Mouse (Mus musculus) MEL (cell line): ENCODE results near the gene Doc2g. TPM values are rescaled to one million over a fixed set of nuclear protein-coding genes. Genes with fewer than 3 reads are reported as not detected.
A peak's percentile ranks its signal among the peaks of the same experiment; 100 is the strongest.
"Not testable (repeated sequence)": the region's sequence is repeated elsewhere in the genome, so short reads cannot be mapped to it uniquely, and the experiment has no call there.

ENCODE experiments used
- DNase-seq: peaks from one replicate; pipeline ENCODE4 v3.0.0; 2011; ENCODE audit warnings: low read depth, low spot score
- H3K27ac ChIP-seq: 2 replicates; pipeline ENCODE4 v1.5.1; 2012; ENCODE audit warnings: low read depth, mild to moderate bottlenecking, control low read depth, low read length, moderate library complexity; ENCODE audit not compliant: control insufficient read depth
- H3K27me3 ChIP-seq, 2 experiments: fragments of 150-350 bp in 1 of 2; sonication (generic) in 1 of 2; 2 replicates each; pipeline ENCODE4 v1.6.1; 2012; ENCODE audit warnings: low read length in 2 of 2, mild to moderate bottlenecking in 2 of 2, improper control_type of control experiment in 1 of 2, moderate library complexity in 1 of 2; ENCODE audit not compliant: insufficient read depth in 2 of 2, control insufficient read depth in 1 of 2
- H3K36me3 ChIP-seq, 2 experiments: 2 replicates each; pipeline ENCODE4 v1.6.1; 2012 to 2014; ENCODE audit warnings: low read length in 2 of 2, improper control_type of control experiment in 1 of 2, inconsistent platforms in 1 of 2, mild to moderate bottlenecking in 1 of 2; ENCODE audit not compliant: insufficient read depth in 2 of 2, control insufficient read depth in 1 of 2
- H3K4me1 ChIP-seq, 2 experiments: fragments of 150-350 bp in 1 of 2; sonication (generic) in 1 of 2; 2 replicates each; pipeline ENCODE4 v1.6.1; 2012; ENCODE audit warnings: low read length in 2 of 2, improper control_type of control experiment in 1 of 2, mild to moderate bottlenecking in 1 of 2; ENCODE audit not compliant: insufficient read depth in 2 of 2, control insufficient read depth in 1 of 2
- H3K4me3 ChIP-seq, 2 experiments: fragments of 150-350 bp in 1 of 2; sonication (generic) in 1 of 2; 2 replicates each; pipeline ENCODE4 v1.5.1; 2012; ENCODE audit warnings: low read depth in 2 of 2, low read length in 2 of 2, mild to moderate bottlenecking in 2 of 2, moderate library complexity in 2 of 2, control low read depth in 1 of 2, improper control_type of control experiment in 1 of 2; ENCODE audit not compliant: control insufficient read depth in 1 of 2, insufficient read depth in 1 of 2
- H3K79me2 ChIP-seq: 2 replicates; pipeline ENCODE4 v1.6.1; 2012; ENCODE audit warnings: mild to moderate bottlenecking, low read length, moderate library complexity; ENCODE audit not compliant: control insufficient read depth, poor library complexity, insufficient read depth
- H3K9ac ChIP-seq: 2 replicates; pipeline ENCODE4 v1.6.1; 2012; ENCODE audit warnings: low read depth, mild to moderate bottlenecking, control low read depth, low read length, moderate library complexity; ENCODE audit not compliant: control insufficient read depth, poor library complexity, severe bottlenecking
- H3K9me3 ChIP-seq: fragments of 150-350 bp; sonication (generic); replicated peaks from 2 replicates; pipeline ENCODE4 v1.6.1; 2012; ENCODE audit warnings: mild to moderate bottlenecking, low read length, improper control_type of control experiment, moderate library complexity; ENCODE audit not compliant: insufficient read depth
- E2F4 ChIP-seq: IDR thresholded peaks from 2 replicates; pipeline ENCODE4 v1.6.1; 2011; ENCODE audit warnings: low read depth, low read length, improper control_type of control experiment, borderline replicate concordance
- EP300 ChIP-seq, 2 experiments: IDR thresholded peaks; 2 replicates each; pipeline ENCODE4 v1.6.1; 2011; ENCODE audit warnings: improper control_type of control experiment in 2 of 2, low read length in 2 of 2, low read depth in 1 of 2, mild to moderate bottlenecking in 1 of 2
- ETS1 ChIP-seq: IDR thresholded peaks from 2 replicates; pipeline ENCODE4 v1.6.1; 2012; ENCODE audit warnings: low read depth, mild to moderate bottlenecking, inconsistent platforms, low read length, improper control_type of control experiment, moderate library complexity
- GATA1 ChIP-seq: IDR thresholded peaks from 2 replicates; pipeline ENCODE4 v1.6.1; 2011; ENCODE audit warnings: low read depth, low read length, improper control_type of control experiment
- MYB ChIP-seq: IDR thresholded peaks from 2 replicates; pipeline ENCODE4 v1.6.1; 2011; ENCODE audit warnings: mild to moderate bottlenecking, low read depth, low read length, improper control_type of control experiment
- NRF1 ChIP-seq: IDR thresholded peaks from 2 replicates; pipeline ENCODE4 v1.6.1; 2014; ENCODE audit warnings: low read depth, mild to moderate bottlenecking, inconsistent platforms, low read length, improper control_type of control experiment, moderate library complexity; ENCODE audit not compliant: poor library complexity, insufficient read depth, severe bottlenecking
- POLR2A ChIP-seq, 2 experiments: IDR thresholded peaks; 2 replicates each; pipeline ENCODE4 v1.6.1; 2011 to 2012; ENCODE audit warnings: low read length in 2 of 2, mild to moderate bottlenecking in 2 of 2, control low read depth in 1 of 2, improper control_type of control experiment in 1 of 2, low read depth in 1 of 2, moderate library complexity in 1 of 2; ENCODE audit not compliant: control insufficient read depth in 1 of 2, insufficient read depth in 1 of 2, poor library complexity in 1 of 2
- RAD21 ChIP-seq: IDR thresholded peaks from 2 replicates; pipeline ENCODE4 v1.6.1; 2011; ENCODE audit warnings: mild to moderate bottlenecking, low read depth, low read length, improper control_type of control experiment
- RCOR1 ChIP-seq: IDR thresholded peaks from 2 replicates; pipeline ENCODE4 v1.6.1; 2012; ENCODE audit warnings: low read depth, mild to moderate bottlenecking, inconsistent platforms, low read length, improper control_type of control experiment
- TAL1 ChIP-seq: IDR thresholded peaks from 2 replicates; pipeline ENCODE4 v1.6.1; 2012; ENCODE audit warnings: mild to moderate bottlenecking, inconsistent platforms, low read length, moderate library complexity, mixed read lengths
- TCF12 ChIP-seq: IDR thresholded peaks from 2 replicates; pipeline ENCODE4 v1.6.1; 2014; ENCODE audit warnings: low read depth, mild to moderate bottlenecking, inconsistent platforms, low read length, improper control_type of control experiment, moderate library complexity
- USF2 ChIP-seq, 2 experiments: IDR thresholded peaks; 2 replicates each; pipeline ENCODE4 v1.6.1; 2011 to 2012; ENCODE audit warnings: improper control_type of control experiment in 2 of 2, low read length in 2 of 2, borderline replicate concordance in 1 of 2, inconsistent platforms in 1 of 2, low read depth in 1 of 2, mild to moderate bottlenecking in 1 of 2; ENCODE audit not compliant: insufficient read depth in 1 of 2
- ZNF384 ChIP-seq: IDR thresholded peaks from 2 replicates; pipeline ENCODE4 v1.6.1; 2012; ENCODE audit warnings: low read depth, mild to moderate bottlenecking, inconsistent platforms, low read length, improper control_type of control experiment
- polyA plus RNA-seq, 2 experiments: library from polyadenylated mRNA; stranded (reverse) in 1 of 2; unstranded in 1 of 2; fragments of >175 nt in 1 of 2; fragments of >200 nt in 1 of 2; gene quantifications; 2 replicates each; pipeline versions ENCODE4 v1.2.1 to v1.2.4; 2012; ENCODE audit warnings: low replicate concordance in 2 of 2, low read depth in 1 of 2; ENCODE audit not compliant: insufficient read length in 2 of 2, insufficient read depth in 1 of 2, missing spikeins in 1 of 2
- total RNA-seq: library from RNA; depleted of rRNA; stranded (reverse); fragments of 300-350 nt; gene quantifications from 2 replicates; pipeline ENCODE4 v1.2.3, GENCODE M21; 2012

Gene Doc2g
- total and polyA plus RNA-seq, 3 experiments, result 9.9 to 16.0 TPM; not detected in 1

DNA sequence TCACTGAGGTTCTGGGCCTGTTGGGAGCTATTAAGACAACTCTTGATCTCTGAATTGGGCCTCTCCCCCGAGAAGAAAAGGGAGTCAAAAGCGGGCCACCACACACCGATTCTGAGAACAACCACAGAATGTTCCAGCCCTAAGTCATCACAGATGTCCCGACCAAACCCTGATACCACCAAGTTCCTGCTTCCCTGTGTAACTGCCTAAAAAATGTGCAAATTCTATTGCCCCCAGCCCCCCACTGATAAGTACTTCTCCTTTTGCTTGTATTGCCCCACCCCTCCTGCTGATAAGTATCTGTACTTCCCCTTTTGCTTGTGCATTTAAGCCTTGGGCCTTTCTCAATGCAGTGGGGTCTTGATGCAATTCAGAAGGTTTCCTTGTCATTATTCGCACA, 41.0 kb downstream of the Doc2g start:
- not testable (repeated sequence) for H3K36me3 ChIP-seq, H3K4me3 ChIP-seq, H3K9me3 ChIP-seq, H3K79me2 ChIP-seq, H3K27me3 ChIP-seq, H3K4me1 ChIP-seq, H3K9ac ChIP-seq
- peak overlapping the region; percentile 86 for H3K27ac ChIP-seq
- peak; percentile 92 for DNase-seq
- TF ChIP-seq TCF12 (peak; percentile 70), EP300 (IDR thresholded peaks at IDR 0.05; ENCODE audit: low read depth in 1 of 2, low read length in 2 of 2) (peak; percentile 61 to 87; a peak in 3 of 4 replicates), E2F4 (0 out of 2 replicates have a peak, but pooled peaks have one; percentile 18), ETS1 (peak; percentile 55), POLR2A (IDR thresholded peaks at IDR 0.05; ENCODE audit: control insufficient read depth in 1 of 2, insufficient read depth in 1 of 2, low read depth in 1 of 2, low read length in 2 of 2, poor library complexity in 1 of 2) (0 out of 4 replicates have a peak, but pooled peaks of 1 of the 2 experiments have one; percentile 21), TAL1 (peak; percentile 73), GATA1 (peak; percentile 80)

DNA sequence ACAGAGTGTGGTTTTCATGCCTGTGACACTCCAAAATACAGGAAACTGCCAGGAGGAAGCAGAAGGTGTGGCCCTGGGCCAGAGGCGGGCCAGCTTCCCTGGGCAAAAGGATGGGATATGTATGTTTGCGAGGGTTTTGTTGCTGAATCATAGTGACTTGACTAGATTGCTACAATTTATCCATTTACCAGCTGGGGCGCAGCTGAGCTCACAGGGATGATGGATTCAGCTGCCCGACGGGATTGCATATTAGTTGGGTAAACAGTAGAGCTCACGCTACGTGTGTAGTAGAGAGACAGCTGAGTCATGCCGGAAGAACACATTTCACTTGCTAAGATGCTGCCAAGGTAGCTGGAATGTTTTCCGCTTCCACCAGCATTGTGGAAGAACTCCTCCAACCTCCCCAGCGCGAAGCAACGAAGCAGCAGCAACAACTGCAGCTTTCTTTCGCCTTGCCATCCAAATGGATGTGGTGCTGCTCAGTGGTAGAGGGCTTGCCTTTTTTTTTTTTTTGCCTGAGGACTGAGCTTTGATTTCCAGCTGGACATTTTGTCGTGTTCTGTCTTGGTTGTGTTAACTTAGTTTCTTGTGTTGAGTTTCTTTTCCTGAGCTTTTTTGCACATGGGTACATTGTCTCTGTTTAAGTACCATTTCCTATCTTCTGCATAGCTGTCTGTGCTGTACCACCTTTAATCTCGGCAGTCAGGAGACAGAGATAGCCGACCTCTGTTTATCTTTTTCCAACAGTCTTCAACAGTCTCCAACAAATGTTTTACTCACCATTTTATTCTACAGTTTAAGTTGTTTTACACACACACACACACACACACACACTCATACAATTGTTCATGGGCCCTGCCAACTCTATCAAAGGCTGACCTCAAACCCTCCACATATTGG, 43.1 kb downstream of the Doc2g start, which contains the start of gene Gstp2:
TSS of gene Gstp2 (minus strand) at position 58 of the 900 bp plus-strand sequence.
- Histone ChIP-seq H3K4me3 (no peak within 1 kb of the TSS), H3K36me3 (peaks cover 0 to 3% of the 10 kb centered on the region in 2 experiments; a peak in 1 of 4 replicates), H3K9me3 (no peaks in the 10 kb centered on the region), H3K27me3 (no peaks in the 10 kb centered on the region), H3K9ac (no peak within 1 kb of the TSS), H3K79me2 (no peaks in the 10 kb centered on the region), H3K27ac (peak within 1 kb of the TSS; percentile 59), H3K4me1 (peaks cover 0 to 7% of the 10 kb centered on the region in 2 experiments; a peak in 2 of 4 replicates)
- DNase-seq, result no peak
- TF ChIP-seq ZNF384 (no peak), MYB (peak; percentile 49; the same call in 1 of the 2 replicates), GATA1 (peak; percentile 58), USF2 (IDR thresholded peaks at IDR 0.05; ENCODE audit: borderline replicate concordance in 1 of 2, insufficient read depth in 1 of 2, low read depth in 1 of 2, low read length in 2 of 2) (no peak), TCF12 (peak; percentile 69; the same call in 1 of the 2 replicates), RAD21 (no peak), EP300 (IDR thresholded peaks at IDR 0.05; ENCODE audit: low read depth in 1 of 2, low read length in 2 of 2) (peak; percentile 21 to 74; a peak in 2 of 4 replicates), NRF1 (no peak), RCOR1 (no peak), TAL1 (peak; percentile 47)
